Mouse (Mus musculus): Measurements from ENCODE around the gene Tcfl5.
A peak's percentile ranks its signal among the peaks of the same experiment; 100 is the strongest.

Tcfl5 gene

GRCm38 (mm10) chr2:180642555-180643260, at the start of gene Tcfl5:
Gene Tcfl5, minus strand, starts transcription at chr2:180642708.
- no peak for DNase-seq (ENCODE audit: low spot score)

- DNase-seq (ENCODE audit: low spot score), result no peak
Measured at GRCm38 (mm10) chr2:180689841-180690240, 47.3 kb upstream of the Tcfl5 start.

- DNase-seq (ENCODE audit: low spot score), result no peak
Measured at GRCm38 (mm10) chr2:180684031-180684430, 41.5 kb upstream of the Tcfl5 start.

- no peak for DNase-seq (ENCODE audit: low spot score)
Measured at GRCm38 (mm10) chr2:180683524-180683923, 41.0 kb upstream of the Tcfl5 start.

GRCm38 (mm10) chr2:180681225-180681624, 38.7 kb upstream of the Tcfl5 start:
- no peak for DNase-seq (ENCODE audit: low spot score)

GRCm38 (mm10) chr2:180678609-180679140, 36.2 kb upstream of the Tcfl5 start:
- peak; percentile 67 for DNase-seq (ENCODE audit: low spot score)

GRCm38 (mm10) chr2:180676706-180677105, 34.2 kb upstream of the Tcfl5 start:
- no peak for DNase-seq (ENCODE audit: low spot score)

- DNase-seq (ENCODE audit: low spot score), result no peak
Measured at GRCm38 (mm10) chr2:180662008-180662407, 19.5 kb upstream of the Tcfl5 start.

GRCm38 (mm10) chr2:180660521-180660920, 18.0 kb upstream of the Tcfl5 start:
- DNase-seq (ENCODE audit: low spot score), result no peak

- DNase-seq (ENCODE audit: low spot score), result no peak
Measured at GRCm38 (mm10) chr2:180659353-180660150, 17.0 kb upstream of the Tcfl5 start.

- DNase-seq (ENCODE audit: low spot score), result no peak
Measured at GRCm38 (mm10) chr2:180658381-180658780, 15.9 kb upstream of the Tcfl5 start.

GRCm38 (mm10) chr2:180657394-180658013, 15.0 kb upstream of the Tcfl5 start:
- peak; percentile 53 for DNase-seq (ENCODE audit: low spot score)

- no peak for DNase-seq (ENCODE audit: low spot score)
Measured at GRCm38 (mm10) chr2:180655150-180655549, 12.6 kb upstream of the Tcfl5 start.

- no peak for DNase-seq (ENCODE audit: low spot score)
Measured at GRCm38 (mm10) chr2:180654666-180655065, 12.2 kb upstream of the Tcfl5 start.

GRCm38 (mm10) chr2:180646841-180647240, 4.3 kb upstream of the Tcfl5 start:
- no peak for DNase-seq (ENCODE audit: low spot score)

- no peak for DNase-seq (ENCODE audit: low spot score)
Measured at GRCm38 (mm10) chr2:180643626-180644025, 1.1 kb upstream of the Tcfl5 start.

GRCm38 (mm10) chr2:180641576-180642554, 643 bp downstream of the Tcfl5 start:
- no peak for DNase-seq (ENCODE audit: low spot score)

GRCm38 (mm10) chr2:180611882-180612281, 30.6 kb downstream of the Tcfl5 start:
- no peak for DNase-seq (ENCODE audit: low spot score)

GRCm38 (mm10) chr2:180610283-180610682, 32.2 kb downstream of the Tcfl5 start:
- no peak for DNase-seq (ENCODE audit: low spot score)

GRCm38 (mm10) chr2:180604781-180605180, 37.7 kb downstream of the Tcfl5 start:
- DNase-seq (ENCODE audit: low spot score), result no peak

- no peak for DNase-seq (ENCODE audit: low spot score)
Measured at GRCm38 (mm10) chr2:180600569-180601021, 41.9 kb downstream of the Tcfl5 start.

Measured in spleen, adult 12 weeks (tissue).